Mouse (Mus musculus) adrenal gland, adult 18-20 months (tissue): Measurements from ENCODE around the gene Rdm1. TPM values are rescaled to one million over a fixed set of nuclear protein-coding genes. Genes with fewer than 3 reads are reported as not detected.

Source experiments
- DNase-seq, 2 experiments: peaks; one replicate each; pipeline ENCODE4 v3.0.0; 2021 to 2022; ENCODE audit warnings: low spot score in 2 of 2
- total RNA-seq, 2 experiments: library from RNA; stranded (reverse); gene quantifications; 1 replicate in 1 of 2; 2 replicates in 1 of 2; pipeline ENCODE4 v1.2.3; 2021

The Rdm1 gene
- total RNA-seq, 2 experiments from 2014 or later, result 29.3 to 31.3 TPM

DNA sequence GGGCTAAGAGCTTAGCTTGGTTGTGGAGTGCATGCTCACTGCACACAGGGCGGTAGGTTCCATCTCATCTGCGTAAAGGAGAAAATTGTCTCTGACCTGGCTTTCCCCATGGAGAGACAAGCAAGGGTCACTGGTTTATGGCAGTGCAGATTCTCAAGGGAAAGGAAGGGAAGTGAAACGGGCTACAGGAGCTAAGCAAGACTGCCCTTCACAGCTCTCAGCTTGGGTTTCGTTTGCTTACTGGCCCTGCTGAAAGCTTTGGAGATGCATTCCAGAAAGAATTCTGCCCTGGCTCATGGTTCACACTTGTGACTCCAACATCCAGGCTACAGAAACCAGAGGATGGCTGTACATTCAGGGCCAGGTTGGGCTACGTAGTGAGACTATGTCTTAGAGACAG, 51.8 kb downstream of the Rdm1 start:
- DNase-seq, result no peak

- DNase-seq, result no peak
These were observed 52.9 kb downstream of the Rdm1 start for GRCm38 (mm10) chr11:101679907-101680306.

DNA sequence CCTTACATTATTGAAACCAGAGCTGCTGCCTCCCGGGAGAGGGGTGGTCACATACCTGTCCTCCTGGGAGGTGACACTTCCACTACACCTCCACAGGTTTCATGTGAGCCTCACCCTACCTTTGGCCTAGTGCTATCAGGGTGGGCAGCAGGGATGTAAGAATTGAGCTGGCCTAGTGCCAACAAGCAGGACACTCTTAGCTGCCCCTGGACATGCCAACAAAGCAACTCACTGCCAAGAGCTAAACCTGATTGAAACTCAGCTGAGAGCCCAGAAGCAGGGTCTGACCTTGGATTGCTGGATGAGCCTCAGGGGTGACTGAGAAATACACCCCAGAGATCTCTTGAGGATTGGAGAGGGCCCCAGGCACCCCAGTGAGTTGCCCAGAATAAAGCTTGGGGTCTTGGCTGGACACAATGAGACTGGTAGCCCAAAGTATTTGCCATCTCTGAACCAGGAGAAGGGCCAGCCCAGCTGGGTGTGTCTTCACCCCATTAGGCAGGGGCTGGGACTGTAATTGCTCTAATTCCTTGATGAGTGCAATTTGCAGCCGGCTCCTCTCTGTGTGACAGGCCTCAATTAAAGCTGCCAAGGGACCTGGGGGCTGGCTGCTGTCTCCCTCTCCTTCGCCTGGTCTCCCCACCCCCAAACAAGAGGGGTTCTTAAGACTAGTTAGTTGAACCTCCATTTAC, 53.8 kb downstream of the Rdm1 start:
- no peak for DNase-seq

DNA sequence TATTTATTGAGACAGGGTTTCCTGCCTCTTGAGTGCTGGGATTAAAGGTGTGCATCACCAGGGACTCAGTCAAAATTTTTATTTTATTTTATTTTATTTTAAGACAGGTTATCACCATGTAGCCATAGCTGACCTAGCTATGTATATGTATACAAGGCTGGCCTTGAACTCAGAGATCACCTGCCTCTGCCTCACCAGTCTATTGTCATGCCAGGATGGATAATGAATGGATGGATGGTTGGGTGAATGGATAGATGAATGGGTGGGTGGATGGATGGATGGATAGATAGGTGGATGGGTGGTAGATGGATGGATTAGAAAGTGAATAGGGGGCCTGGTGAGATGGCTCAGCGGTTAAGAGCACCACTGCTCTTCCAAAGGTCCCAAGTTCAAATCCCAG, 55.0 kb downstream of the Rdm1 start:
- no peak for DNase-seq

DNA sequence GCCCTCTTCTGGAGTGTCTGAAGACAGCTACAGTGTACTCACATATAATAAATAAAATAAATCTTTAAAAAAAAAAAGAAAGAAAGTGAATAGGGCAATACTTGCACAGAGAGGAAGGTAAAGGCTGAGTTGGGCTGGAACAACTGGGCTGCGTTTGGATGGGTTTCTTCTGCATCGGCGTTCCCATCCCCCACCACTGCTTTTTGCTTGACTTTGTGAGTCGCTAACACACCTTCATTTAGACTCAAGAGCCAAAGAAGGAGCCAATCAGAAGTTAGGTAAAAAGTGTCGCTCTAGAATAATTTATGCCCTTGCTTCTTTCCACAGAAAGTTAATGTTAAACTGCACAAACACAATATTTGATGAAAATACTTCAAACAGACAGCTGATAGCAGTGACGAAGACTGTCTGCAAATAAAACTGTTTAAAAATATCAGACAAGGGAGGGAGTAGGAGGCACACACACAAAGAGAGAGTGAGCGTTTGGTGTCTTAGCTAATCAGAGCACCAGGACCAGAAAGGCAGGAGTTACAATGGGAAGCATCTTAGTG, 55.5 kb downstream of the Rdm1 start:
- no peak for DNase-seq

Other genes starting within 250 kb of the Rdm1 start
- 10 to 100 TPM; 29.1 to 38.1 TPM for gene Aarsd1, start 209.6 kb upstream of the Rdm1 start, total RNA-seq
- 1 to 10 TPM; 2.7 to 4.7 TPM for gene Gm27029, start 202.4 kb upstream of the Rdm1 start, total RNA-seq
- 10 to 100 TPM; 28.2 TPM for gene Rundc1, start 202.1 kb upstream of the Rdm1 start, total RNA-seq
- 1 to 10 TPM; 6.1 TPM for gene Ptges3l, start 201.9 kb upstream of the Rdm1 start, total RNA-seq
- 10 to 100 TPM; 68.8 to 83.9 TPM for gene Rpl27, start 184.9 kb upstream of the Rdm1 start, total RNA-seq
- gene Ifi35, start 178.8 kb upstream of the Rdm1 start, total RNA-seq, result 10 to 100 TPM; 30.0 to 38.8 TPM
- gene Rnd2, start 162.2 kb upstream of the Rdm1 start, total RNA-seq, result 10 to 100 TPM in 1 of 2 experiments, 1 to 10 TPM in 1; 9.8 to 14.9 TPM
- 100 to 1,000 TPM; 126 TPM for gene Vat1, start 161.0 kb upstream of the Rdm1 start, total RNA-seq
- under 1 TPM; 0.80 to 0.96 TPM for gene Brca1, start 75.2 kb upstream of the Rdm1 start, total RNA-seq
- gene Nbr1, start 75.0 kb upstream of the Rdm1 start, total RNA-seq, result 100 to 1,000 TPM; 128 to 165 TPM
- gene Tmem106a, start 45.0 kb upstream of the Rdm1 start, total RNA-seq, result 10 to 100 TPM; 13.9 to 26.8 TPM
- gene Gm11634, start 27.9 kb upstream of the Rdm1 start, total RNA-seq, result not detected
- 10 to 100 TPM; 11.6 to 14.3 TPM for gene Arl4d, start 38.3 kb downstream of the Rdm1 start, total RNA-seq
- 10 to 100 TPM; 24.2 to 27.7 TPM for gene Dhx8, start 105.7 kb downstream of the Rdm1 start, total RNA-seq
- gene Etv4, start 158.2 kb downstream of the Rdm1 start, total RNA-seq, result 1 to 10 TPM in 1 of 2 experiments, under 1 TPM in 1; 0.77 to 2.0 TPM